Mouse (Mus musculus): ENCODE measurements around the gene Mgll.

The Mgll gene

DNA sequence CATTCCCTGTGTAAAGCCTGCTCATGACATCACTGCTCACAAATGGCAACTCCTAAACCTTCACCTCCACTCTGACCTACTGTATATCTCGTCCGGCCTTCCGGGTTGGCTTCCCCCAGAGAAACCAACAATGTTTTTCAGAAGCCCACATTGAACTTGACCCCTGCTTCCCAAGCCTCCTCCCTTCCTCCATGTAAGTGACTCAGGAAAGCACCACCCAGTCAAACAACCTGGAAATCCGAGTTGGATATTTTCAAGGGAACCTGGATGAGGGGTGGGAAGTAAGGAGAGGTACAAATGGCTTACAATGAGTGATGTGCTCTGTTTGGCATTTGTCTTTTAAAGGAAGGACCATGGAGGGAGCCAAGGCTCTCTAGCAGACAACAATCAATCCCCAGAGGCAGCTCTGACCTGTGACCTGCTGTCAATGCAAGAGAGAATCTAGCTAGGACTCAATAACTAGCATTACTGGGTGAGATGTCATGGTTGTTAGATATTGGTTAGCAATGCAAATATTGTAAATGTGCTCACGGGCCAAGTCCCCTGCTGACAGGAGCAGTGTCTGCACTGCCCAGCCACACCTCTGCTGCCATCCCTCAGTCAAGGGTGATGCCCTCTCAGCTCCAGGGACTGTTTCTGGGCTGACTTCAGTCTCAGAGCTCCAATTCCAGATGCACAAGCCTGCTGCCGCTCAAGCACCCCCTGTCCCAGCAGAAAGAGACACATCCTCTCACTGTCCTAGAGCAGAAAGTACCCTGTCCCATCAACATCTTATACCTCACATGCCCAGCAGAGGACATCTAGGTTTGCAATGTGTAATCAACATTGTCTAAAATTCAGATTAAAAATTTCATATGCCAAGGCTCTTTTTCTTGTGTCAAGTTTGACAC, 6.8 kb upstream of the Mgll start:
- DNase-seq (ENCODE audit: low read depth, low spot score) = no peak

DNA sequence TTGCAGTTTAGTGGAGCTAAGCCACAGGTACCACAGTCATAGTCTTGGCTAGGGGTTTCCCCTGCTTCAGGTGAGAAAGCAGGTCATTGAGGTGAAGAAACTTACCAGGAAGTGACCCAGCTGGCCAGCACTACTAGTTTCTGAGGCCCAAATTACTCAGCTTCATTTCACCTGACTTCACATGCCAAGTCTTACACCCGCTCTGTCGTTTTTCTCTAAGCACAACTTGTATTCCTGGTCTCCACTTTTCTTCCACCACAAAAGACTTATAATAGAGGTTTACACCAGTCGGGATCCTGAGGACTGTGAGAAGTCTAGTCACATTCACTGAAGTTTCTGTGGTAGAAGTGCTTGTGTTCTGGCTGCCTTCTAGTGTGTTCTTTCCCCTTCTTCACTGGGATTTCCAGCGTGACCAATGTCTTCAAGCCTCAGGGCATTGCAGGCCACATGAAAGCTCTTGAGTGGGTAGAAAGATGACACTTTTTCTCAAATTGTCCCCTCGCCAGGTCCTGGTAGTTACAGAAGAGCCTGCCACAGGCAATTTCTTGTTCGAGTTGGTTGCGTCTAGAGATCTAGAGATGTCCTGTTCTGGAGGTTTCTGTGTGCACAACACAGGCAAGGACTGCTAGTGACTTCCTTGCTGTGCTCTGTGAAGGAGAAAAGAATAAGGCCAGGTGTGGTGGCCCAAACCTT, 6.0 kb upstream of the Mgll start:
- DNase-seq (ENCODE audit: low read depth, low spot score) = no peak

DNA sequence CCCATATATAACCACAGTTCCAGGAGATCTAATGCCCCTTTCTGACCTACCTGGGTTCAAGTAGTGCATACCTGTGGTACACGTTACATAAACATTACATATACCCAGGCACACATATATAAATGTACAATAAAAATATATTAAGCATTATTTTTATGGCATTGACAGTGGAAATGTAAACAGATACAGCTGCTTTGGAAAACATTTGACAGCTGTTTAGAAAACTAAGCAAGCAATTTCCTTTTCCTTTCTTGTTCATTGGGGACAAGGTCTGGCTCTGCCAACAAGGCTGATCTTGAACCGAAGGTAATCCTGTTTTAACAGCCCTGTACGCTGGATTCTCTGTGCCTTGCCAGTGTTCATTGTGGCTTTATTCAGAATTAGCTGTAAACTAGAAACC, 3.2 kb upstream of the Mgll start:
- DNase-seq (ENCODE audit: low read depth, low spot score) = no peak

DNA sequence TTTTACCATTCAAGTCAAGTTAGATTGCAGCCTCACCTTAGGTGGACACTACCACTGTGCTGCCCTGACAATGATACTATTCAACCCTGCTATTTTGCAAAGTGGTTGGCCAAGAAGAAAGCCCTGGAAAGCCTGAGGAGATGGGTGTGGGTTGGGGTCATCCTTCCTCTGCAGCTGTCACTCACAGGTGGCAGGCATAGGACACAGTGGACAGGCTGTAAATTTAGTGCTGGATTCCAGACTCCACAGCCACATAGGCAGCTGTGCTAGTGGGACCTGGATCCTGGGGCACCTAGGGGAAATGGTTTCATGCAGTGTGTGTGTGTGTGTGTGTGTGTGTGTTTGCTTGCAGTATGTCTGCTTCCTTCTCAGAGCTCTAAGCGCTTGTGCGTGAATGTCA, 1.3 kb upstream of the Mgll start:
- no peak for DNase-seq (ENCODE audit: low read depth, low spot score)

DNA sequence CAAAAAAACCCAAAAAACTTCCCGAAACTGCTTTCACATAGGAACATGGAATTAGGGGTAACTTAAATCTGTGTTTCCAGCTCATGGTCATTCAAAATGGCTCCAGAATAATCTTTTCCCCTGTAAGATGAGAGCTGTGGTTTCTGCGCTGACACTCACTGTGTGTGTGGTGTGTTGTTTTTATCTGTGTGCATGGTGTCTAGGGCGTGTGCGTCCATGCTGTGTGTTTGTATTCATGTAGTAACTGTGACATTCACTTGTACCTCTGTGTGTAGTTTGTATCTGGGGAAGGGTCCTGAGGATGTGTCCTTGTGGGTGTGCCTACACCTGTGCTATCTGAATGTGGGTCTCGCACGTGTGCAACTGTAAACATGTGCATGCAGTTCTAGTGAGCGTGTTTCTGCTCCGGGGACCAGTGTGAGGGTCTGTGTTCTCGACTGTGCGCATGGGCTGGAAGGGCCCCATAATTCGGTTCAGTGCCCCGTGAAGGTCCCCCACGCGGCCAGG, 353 bp upstream of the Mgll start:
- DNase-seq (ENCODE audit: low read depth, low spot score) = no peak

DNA sequence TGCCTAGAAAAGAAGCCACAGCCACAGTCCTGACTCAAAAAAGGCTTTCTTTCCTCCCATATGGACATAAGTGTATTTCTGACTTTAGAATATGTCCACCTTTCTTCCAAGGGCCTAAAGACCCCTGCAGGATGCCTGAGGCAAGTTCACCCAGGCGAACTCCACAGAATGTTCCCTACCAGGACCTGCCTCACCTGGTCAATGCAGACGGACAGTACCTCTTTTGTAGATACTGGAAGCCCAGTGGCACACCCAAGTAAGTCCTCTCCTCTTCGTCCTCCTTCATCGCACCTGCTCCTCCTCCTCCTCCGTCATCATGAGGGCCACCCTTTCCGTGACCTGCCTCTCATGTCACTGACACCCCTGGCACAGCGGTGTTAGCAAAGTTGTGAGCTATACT, 1.4 kb downstream of the Mgll start:
- DNase-seq (ENCODE audit: low read depth, low spot score) = peak; percentile 55

DNA sequence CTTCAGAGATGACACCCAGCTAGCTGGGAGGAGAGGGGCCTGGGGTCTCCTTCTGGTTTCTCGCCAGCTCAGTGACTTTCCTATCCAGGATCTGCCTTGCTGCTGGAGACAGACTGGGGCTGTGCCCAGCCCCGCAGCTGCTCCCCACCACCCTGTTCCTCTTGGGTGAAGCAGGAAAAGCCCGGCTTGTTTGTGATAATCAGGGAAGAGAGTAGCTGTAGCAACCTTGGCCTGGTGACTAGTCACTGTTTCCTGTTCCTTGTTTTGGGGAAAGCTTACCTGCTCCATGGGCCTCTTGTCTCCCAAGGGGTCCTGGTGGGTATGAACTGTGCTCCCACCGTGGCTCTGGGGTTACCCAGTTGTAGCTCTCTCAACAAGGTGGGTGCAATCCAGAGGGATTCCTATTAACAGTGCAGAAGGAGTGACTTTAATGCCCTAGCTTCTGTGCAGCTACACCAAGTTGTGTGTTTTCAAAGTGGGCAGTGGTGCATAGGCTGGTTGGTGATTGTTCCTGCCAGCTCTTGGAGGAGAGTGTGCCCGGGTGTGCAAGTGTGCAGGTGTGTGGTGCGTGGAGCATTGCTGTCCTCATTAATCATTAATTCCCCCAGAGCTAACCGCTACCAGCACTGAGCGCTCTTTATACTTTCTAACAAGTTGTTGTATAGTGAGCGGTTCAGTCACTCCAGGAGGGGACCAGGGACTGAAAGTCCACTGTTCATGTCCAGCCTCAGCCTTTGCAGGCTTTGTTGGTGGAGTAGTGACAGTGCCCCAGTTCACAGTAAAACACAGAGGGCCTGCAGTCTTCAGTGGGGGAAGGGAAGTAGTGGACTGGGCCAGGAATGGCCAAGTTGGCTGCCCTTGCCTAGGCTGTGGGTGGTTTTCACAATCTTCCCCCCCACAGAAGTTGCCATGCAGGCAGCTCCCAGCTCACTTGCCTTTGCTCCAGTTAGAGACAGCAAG, 2.3 kb downstream of the Mgll start:
- DNase-seq (ENCODE audit: low read depth, low spot score) = peak; percentile 78

DNA sequence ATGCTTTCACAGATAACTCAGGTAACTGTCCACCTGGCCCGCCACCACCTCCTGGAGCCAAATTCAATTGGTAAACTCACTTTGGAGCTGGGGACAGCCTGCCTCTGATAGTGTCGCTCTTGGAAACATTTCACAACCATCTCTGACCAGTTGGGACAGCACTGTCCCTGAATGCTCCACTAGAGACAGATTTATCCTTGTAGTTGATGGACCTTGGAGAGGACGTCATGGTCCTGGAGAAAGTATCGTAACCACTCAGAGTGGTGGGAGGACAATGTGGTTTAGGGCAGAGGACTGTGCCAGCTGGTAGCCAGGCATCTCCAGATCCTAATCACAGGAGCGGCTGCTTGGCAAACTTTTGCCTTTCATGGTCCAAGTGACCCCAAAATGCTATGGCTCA, 3.3 kb downstream of the Mgll start:
- no peak for DNase-seq (ENCODE audit: low read depth, low spot score)

DNA sequence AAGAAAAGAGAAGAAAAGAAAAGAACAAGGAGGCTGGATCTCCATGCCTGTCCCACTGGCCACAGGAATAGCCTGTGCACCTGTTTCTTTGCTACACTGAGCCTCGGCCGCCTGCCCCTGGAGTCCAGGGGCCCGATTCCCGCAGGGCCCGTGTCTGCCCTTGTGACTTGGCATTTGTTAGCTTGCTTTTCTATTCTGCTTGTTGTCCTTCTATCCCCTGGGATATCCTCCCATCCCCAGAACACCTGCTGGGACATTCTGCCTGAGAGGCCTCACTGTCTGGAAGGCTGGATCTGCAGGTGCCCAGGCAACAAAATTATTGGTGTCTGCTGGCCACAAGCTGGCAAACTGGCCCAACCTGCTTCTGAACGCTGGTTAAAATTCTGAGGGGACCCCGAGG, 3.8 kb downstream of the Mgll start:
- DNase-seq (ENCODE audit: low read depth, low spot score) = no peak

DNA sequence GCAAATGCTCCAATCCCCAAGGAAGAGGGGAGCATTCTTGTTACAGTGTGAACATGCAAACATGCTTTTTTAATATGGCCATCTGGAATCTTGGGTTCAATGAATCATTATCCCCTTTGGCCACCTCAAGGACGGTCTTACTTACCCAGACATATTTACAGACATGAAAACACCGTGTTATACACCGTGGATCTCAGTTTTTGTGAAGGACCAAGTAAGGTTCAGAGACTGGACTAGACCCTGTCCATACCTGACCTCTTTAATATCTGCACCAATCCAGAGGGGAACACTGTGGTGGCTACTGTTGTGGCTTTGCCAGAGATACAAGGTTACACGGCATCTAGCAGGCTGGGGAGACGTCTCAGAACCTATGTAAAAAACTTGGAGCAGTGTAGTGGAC, 4.3 kb downstream of the Mgll start:
- no peak for DNase-seq (ENCODE audit: low read depth, low spot score)

DNA sequence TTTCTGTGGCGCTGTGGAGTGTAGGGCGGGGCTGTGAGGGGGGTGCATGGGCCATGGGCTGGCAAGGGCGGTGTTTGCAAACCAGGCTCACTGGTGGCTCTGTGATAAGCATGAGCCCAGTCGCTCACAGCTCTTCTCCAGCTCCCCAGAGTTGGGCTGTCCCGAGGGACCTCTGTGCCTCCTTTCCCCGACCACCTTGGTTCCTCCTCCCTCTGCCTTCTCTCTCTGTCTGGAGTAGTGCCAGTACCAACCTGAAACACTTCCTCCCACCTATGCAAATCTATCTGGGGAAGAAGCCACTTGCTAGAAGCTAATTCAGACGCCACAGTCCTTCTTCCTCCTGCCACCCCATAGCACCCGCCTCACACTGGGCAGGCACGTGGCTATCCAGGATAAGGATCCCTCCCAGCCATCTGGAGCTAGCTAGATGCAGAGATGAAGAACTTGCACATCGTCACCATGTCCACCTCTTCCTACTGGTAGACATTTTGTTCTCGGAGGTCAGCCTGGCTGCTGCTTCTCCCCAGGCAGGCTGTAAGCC, 7.1 kb downstream of the Mgll start:
- DNase-seq (ENCODE audit: low read depth, low spot score) = peak; percentile 89

DNA sequence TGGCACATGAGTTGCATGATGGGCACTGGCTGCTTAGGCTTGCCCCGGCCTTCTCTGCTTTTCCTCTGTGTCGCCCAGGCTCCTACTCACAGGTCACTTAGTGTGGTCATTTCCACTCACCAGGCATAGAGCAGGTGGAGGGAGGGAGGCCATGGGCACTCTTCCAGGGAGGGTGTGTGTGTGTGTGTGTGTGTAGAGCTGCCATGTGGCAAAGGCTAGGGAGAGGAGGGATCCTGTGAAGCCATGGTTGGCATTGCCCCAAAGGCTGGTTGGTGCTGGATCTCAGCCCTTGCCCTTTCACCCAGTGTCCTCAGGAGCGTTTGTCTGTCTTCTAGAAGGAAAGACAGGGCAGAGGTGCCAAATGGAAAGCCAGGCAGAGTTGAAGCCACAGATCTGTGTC, 7.8 kb downstream of the Mgll start:
- DNase-seq (ENCODE audit: low read depth, low spot score) = peak; percentile 94

DNA sequence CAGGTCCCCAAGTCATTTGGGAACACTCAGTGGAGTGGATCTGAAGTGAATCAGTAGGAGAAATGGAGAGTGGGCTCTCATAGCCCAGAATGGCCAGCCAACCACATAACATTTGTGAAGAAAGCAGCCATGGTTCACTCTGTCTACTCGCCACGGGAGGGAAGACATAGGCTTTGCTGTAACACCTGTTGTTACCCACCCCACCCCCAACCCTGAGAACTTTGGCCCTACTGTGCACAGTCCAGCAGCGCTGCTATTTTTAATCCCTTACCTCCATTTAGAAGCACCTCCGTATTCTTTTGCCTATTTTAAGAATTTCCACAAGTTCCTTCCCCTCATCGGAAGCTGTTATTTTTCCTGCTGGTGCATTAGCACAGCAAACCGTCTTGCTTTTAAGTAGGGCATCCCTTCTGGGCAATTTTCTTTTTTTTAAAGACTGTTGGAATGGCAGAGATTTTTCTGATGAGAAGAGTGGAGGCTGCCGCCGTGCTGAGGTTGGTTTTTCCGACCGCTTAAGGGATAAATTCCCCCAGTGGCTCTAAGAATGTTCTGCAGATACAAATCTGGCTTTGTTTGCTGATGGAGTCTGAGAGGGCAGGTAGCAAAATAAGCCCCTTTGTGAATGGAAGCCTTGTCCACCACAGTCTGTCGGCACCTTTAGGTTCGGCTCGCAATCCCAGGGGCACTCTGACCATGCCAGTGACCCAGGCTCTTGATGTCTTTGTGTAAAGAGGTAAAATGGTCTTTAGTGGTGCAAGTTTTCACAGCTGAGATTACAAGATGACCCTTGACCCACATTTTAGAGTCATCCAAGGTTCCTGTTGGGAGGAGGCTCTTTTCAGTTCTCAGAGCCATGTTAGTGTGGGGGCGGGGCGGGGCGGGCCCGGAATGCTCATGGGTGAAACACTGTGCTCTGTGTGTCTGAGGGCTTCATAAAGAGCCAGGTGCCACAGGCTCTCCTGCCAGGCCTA, 8.7 kb downstream of the Mgll start:
- DNase-seq (ENCODE audit: low read depth, low spot score) = peak; percentile 53

DNA sequence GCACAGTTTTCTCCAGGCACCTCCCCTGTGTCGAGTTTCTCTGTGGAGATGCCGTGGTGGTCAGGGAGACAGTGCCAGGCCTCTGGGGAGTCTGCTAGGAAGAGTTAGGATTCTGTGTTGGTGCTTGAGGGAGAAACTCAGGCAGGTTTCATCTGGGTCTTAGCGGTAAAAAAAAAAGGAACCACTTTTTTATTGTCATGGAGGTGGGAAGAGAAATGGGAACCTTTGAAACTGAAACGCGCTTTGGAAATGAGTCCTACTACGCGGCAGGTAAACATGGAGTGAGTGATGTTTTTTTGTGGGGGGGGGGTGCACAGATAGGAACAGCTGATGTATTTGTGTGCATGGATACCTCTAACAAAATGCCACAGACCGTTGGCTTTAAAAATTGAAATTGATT, 12.1 kb downstream of the Mgll start:
- DNase-seq (ENCODE audit: low read depth, low spot score) = no peak

DNA sequence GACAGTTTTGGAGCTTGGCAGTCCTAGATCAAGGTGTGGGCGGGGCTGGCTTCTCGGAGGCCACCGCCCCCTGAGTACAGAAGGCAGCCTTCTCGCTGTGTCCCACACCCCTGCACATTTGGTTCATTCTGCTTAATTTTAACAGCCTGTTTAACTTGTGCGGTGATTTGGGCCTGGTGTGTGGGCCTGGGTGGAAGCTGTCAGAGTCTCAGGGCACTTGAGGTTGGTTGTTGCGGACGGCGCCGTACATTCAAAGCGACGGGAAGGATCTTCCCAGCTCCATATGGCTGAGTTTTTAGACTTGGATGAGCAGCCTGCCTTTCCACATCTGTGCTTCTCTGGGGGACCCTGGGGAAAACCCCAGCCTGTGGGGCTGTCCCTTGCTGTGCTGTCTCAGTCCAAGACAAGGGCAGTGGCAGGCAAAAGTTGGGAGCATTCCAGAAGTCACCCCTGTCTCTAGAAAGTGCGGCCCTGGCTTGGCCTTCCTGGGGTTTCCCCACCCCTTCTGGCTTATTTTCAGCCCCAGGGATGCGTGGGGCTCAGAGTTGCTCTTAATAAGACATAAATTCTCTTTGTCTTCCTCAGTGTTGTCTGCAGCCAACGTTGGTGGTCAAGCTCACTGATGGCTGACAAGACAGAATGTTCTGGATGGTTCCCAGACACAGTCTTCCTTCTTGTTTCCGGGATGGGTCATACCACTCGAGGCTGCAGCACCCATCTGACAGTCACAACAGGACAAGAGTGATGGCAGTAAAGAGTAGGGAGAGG, 12.7 kb downstream of the Mgll start:
- DNase-seq (ENCODE audit: low read depth, low spot score) = peak; percentile 82

DNA sequence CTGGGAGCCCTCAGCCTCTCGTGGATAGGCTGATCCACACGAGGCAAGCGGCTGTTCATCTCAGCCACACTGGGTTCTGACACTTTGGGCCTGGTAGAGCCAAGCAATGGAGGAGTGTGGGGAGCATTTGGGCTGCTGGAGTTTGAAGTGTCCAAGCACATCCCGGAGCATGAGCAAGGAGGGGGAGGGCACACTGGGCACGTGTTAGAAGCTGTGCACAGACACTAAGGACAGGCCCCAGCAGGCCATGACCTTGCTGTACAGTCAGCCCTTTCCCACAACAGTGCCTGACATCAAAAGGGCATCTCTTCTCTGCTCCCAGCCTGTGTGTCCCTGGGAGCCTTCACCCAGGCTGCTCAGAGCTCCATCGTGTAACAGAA, 13.3 kb downstream of the Mgll start:
- DNase-seq (ENCODE audit: low read depth, low spot score) = no peak

DNA sequence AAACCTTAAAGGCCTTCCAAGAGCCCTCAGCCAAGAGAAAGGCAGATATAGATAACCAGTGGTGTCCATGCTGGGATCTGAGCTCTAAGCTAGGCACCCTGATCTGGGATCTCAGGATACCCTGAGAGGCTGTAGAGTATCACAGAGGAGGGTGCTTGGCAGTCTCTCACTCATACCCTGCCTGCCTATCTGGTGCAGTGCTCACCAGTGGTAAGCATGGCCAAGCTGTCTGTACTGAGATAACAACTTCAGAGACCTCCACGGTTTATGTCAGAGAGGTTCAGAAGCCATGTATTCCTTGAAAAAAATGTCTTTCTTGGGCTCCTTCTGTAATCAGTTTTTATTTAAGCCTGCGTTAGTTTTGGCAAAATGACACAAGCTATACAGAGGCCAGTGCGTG, 16.8 kb downstream of the Mgll start:
- no peak for DNase-seq (ENCODE audit: low read depth, low spot score)

DNA sequence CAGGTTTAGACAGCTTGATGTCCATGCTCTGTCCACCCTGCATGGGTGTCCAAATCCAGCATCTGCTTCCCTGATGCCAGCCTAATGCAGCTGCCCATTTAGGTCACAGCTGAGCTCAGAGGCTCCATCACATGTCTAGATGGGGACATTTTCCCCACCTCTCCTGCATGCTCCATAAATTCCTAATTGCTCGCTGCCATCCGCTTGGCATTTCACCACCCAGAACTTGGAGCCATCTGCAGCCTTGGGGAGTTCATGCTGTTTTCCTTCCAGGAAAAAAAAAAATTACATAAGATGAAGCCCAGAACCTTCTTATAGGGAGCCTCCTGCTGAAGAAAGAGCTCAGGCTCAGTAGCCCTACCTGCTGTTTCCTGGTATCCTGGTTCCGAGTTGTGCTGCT, 17.6 kb downstream of the Mgll start:
- DNase-seq (ENCODE audit: low read depth, low spot score) = peak; percentile 93

DNA sequence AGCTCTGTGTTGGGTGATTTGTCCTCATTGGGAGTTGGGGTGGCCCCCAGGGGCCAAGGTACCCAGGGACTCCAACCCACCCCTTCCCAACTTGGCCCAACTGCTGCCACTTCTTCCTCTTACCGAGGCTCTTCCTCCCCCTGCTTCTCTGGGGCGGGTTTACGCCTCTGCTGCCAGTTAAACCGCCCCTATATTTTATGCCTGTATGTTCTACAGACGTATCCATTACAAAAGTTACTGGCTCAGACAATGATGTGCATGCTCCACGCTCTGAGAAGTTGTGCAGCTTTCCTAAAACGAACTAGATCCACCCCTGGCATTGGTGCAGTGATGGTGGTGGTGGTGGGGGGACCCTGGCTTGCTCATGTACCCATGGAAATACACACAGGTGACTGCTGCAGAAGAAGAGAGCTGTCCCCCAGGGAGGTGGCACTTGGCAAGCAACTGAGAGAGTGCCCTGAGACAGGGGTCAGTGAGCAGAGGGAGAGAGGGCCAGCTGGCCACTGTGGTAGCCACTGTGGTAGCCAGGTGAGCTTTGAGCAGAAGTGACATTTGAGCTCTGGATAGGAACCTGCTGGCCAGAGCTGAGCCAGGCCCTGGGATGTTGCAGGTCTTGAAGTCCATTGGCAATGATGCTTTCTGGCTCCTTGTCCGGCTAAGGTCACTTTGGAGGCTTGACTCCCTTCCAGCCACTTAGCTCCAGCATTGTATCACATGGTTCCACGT, 18.2 kb downstream of the Mgll start:
- DNase-seq (ENCODE audit: low read depth, low spot score) = no peak

Measured in brain, adult 2 months (tissue).